Mouse (Mus musculus) kidney, postnatal 0 days (tissue): ENCODE measurements around the gene Il11ra1. TPM values are rescaled to one million over a fixed set of nuclear protein-coding genes. Genes with fewer than 3 reads are reported as not detected.
"Not testable (repeated sequence)": the region's sequence is repeated elsewhere in the genome, so short reads cannot be mapped to it uniquely, and the experiment has no call there.

Experiments used
- ATAC-seq: fragments of 200-750 bp; cut with Nextera tagmentation; replicated peaks from 2 replicates; pipeline ENCODE4 v1.8.0; 2017; ENCODE audit warnings: low read depth, moderate number of reproducible peaks, moderate TSS enrichment, moderate library complexity; ENCODE audit not compliant: low FRiP score
- DNase-seq: peaks from one replicate; pipeline ENCODE4 v3.0.0-alpha.2; 2016; ENCODE audit warnings: low spot score
- H3K27ac ChIP-seq: fragments of 300-500 bp; sonication (generic); 2 replicates; pipeline ENCODE4 v1.5.1; 2014; ENCODE audit warnings: mild to moderate bottlenecking
- H3K27me3 ChIP-seq: fragments of 300-500 bp; sonication (generic); 2 replicates; pipeline ENCODE4 v1.6.1; 2014; ENCODE audit warnings: low read length, mixed read lengths; ENCODE audit not compliant: insufficient read depth
- H3K36me3 ChIP-seq: fragments of 300-500 bp; sonication (generic); 2 replicates; pipeline ENCODE4 v1.6.1; 2014; ENCODE audit warnings: low read length, mixed read lengths; ENCODE audit not compliant: insufficient read depth
- H3K4me1 ChIP-seq: fragments of 300-500 bp; sonication (generic); replicated peaks from 2 replicates; pipeline ENCODE4 v1.6.1; 2014; ENCODE audit warnings: antibody characterized with exemption, low read length, mixed read lengths; ENCODE audit not compliant: insufficient read depth
- H3K4me2 ChIP-seq: fragments of 300-500 bp; sonication (generic); 2 replicates; pipeline ENCODE4 v1.6.1; 2014; ENCODE audit warnings: mild to moderate bottlenecking, low read length, moderate library complexity, mixed read lengths
- H3K4me3 ChIP-seq: fragments of 300-500 bp; sonication (generic); replicated peaks from 2 replicates; pipeline ENCODE4 v1.5.1; 2014; ENCODE audit warnings: low read depth, low read length
- H3K9ac ChIP-seq: fragments of 300-500 bp; sonication (generic); 2 replicates; pipeline ENCODE4 v1.6.1; 2014; ENCODE audit warnings: low read depth, low read length
- H3K9me3 ChIP-seq: fragments of 300-500 bp; sonication (generic); replicated peaks from 2 replicates; pipeline ENCODE4 v1.6.1; 2016; ENCODE audit warnings: low read length, inconsistent platforms, mixed read lengths
- CTCF ChIP-seq: IDR thresholded peaks from 2 replicates; pipeline ENCODE4 v1.5.1; 2016; ENCODE audit warnings: antibody characterized with exemption, low read depth, mild to moderate bottlenecking, moderate library complexity
- WGBS: fragments of 180-500 bp; shearing (Covaris S2); extraction: QIAGEN DNeasy Blood & Tissue Kit; methylation state at CpG from one replicate; pipeline ENCODE4 v1.1.7; 2014; 5-methylcytosine and 5-hydroxymethylcytosine counted together
- polyA plus RNA-seq: library from polyadenylated mRNA; unstranded; fragments of >200 nt; fragmentation: Nextera tagmentation; extraction: Ambion mirVana; gene quantifications from 2 replicates; pipeline ENCODE4 v1.2.1, GENCODE M21; 2015

Gene Il11ra1
- polyA plus RNA-seq, 1 experiment from 2014 or later = 159 TPM

- H3K36me3 ChIP-seq = no peaks in the 10 kb centered on the region
- H3K9me3 ChIP-seq = no peaks in the 10 kb centered on the region
- no peak overlapping the region for H3K27ac ChIP-seq
- peaks cover 19% of the 10 kb centered on the region for H3K4me1 ChIP-seq
- no peak for DNase-seq
- no peak overlapping the region for H3K9ac ChIP-seq
- no peak for TF ChIP-seq CTCF
- 25% methylated on average over 6 of the region's 6 CpGs for WGBS
- ATAC-seq = no peak
- no peak overlapping the region for H3K4me2 ChIP-seq
- H3K4me3 ChIP-seq = no peak overlapping the region
- no peaks in the 10 kb centered on the region; the same call in 1 of the 2 replicates for H3K27me3 ChIP-seq
Observed at GRCm38 (mm10) chr4:41682789-41683188, 17.0 kb upstream of the Il11ra1 start.

- H3K36me3 ChIP-seq, H3K27me3 ChIP-seq, H3K27ac ChIP-seq, H3K9ac ChIP-seq, H3K4me3 ChIP-seq, H3K9me3 ChIP-seq, DNase-seq: not testable (repeated sequence)
- H3K4me2 ChIP-seq = peak overlapping the region; percentile 38; the same call in 1 of the 2 replicates
- 0 out of 2 replicates have a peak, but pooled peaks have one; percentile 27 for ATAC-seq
- 0% methylated on average over 5 of the region's 27 CpGs for WGBS
- H3K4me1 ChIP-seq = peaks cover 19% of the 10 kb centered on the region
Observed at GRCm38 (mm10) chr4:41683303-41683702, 16.5 kb upstream of the Il11ra1 start.

DNA sequence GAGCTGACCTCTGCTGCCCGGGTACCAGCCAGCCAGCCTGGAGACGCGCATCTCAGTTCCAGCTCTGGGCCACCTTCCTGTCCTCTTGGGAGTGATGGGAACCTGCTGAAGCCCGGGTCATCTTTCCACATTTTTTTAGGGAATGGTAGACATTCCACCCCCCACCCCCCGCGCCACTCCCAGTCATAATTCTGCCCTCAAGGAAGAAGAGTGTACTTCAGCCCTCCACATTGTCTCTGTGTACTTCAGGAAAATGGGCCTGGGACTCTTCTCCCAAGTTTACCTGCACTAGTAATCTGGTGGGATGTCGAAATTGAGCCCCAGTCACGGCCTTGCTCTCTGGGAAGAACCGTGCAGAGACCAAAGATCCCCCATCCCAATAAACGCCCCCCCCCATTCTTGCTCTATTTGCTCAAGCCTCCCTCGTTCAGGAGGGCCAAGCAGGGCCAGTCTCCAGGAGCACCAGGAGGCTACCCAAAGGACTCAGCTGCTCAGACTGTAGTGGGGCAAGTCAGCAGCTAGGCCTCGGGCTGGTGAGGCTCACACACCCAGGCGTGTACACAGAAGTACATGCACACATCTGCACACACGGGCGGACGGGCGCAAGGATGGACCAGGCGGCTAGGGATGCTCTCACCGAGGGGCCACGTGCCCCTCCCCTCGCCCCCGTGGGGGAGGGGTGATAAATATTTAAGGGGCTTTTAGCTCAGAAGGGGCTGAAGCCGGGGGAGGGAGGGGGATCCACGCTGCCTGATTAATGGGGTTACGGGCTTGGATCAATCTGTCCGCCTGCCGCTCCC, 15.5 kb upstream of the Il11ra1 start:
- H3K4me3 ChIP-seq, DNase-seq, H3K9ac ChIP-seq, H3K27ac ChIP-seq, H3K4me2 ChIP-seq, H3K9me3 ChIP-seq, H3K27me3 ChIP-seq, ATAC-seq, H3K36me3 ChIP-seq: not testable (repeated sequence)
- WGBS = 3% methylated on average over 17 of the region's 27 CpGs
- peaks cover 11% of the 10 kb centered on the region for H3K4me1 ChIP-seq

GRCm38 (mm10) chr4:41684931-41685453, 14.8 kb upstream of the Il11ra1 start:
- H3K36me3 ChIP-seq, H3K9me3 ChIP-seq, DNase-seq, H3K4me3 ChIP-seq, H3K4me2 ChIP-seq, ATAC-seq, H3K9ac ChIP-seq, H3K27ac ChIP-seq, H3K27me3 ChIP-seq, H3K4me1 ChIP-seq: not testable (repeated sequence)
- 3% methylated on average over 14 of the region's 14 CpGs for WGBS

DNA sequence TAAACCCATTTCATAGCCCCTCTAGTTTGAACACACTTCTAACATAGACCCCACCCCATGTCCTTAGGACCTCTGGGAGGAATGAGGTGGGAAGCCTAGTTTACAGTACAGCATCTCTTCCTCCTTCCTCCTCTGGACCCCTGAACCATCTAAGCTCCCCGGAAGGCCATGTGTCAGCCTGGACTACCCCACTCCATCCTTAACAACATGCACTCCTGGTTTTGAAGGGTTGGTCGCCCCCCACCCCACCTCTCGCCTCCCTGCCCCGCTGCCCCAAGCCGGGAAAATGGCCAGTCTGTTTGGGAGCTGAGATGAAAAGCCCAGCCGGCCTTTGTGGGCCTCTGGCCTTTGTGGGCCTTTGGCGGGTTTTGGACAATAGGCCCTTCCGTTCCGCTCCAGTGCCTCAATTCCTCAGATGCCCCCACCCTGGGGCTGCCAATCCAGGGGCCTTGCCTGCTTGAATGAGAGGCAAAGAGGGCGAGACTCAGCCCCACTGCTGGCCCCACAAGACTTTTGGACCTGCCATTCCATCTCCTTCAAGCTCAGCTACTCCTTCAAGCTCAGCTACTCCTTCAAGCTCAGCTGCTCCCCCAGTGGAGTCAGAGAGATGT, 13.8 kb upstream of the Il11ra1 start:
- not testable (repeated sequence) for H3K4me3 ChIP-seq, H3K4me1 ChIP-seq, H3K27me3 ChIP-seq, H3K4me2 ChIP-seq, H3K9me3 ChIP-seq, DNase-seq, H3K36me3 ChIP-seq, H3K9ac ChIP-seq, ATAC-seq, H3K27ac ChIP-seq
- 23% methylated on average over 9 of the region's 10 CpGs for WGBS

DNA sequence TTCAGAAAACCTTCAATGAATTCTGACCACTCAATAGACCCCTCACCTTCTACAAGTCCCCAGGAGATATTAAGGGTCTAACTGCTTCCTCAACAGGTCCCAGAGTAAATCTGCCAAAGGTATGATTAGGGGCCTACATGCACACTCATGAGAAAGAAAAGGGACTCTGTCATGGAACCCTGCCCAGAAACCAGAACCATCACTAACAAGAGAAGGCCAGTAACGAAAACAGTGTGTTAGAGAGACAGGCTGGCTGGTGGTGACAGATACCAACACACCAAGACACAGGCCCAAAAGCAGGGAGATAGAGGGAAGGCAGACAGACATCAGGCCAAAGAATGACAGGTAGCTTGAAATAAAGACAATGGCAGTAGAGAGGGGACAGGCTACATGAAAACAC, 11.2 kb upstream of the Il11ra1 start:
- H3K4me1 ChIP-seq, H3K9ac ChIP-seq, H3K9me3 ChIP-seq, H3K27ac ChIP-seq, H3K27me3 ChIP-seq, ATAC-seq, DNase-seq, H3K4me2 ChIP-seq, H3K4me3 ChIP-seq, H3K36me3 ChIP-seq: not testable (repeated sequence)
- 77% methylated on average over 1 of the region's 1 CpGs for WGBS

DNA sequence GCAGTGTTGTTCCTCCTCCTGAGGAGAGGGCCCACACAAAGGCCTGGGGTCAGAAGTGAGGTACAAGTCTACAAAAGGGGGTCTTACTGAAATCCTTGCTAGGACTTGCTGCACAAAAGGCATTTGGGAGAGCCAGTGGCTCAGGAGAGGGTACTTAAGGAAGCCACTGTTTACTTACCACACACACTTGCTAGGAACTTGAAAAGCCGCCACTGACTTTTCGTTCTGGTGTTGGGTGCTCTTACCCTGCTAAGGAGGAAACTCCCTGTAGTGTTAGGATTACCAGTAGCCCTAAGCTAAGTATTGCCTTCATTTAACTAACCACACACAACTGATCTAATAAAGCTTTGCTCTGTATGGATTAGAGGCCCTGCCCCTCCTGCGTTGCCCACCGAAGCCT, 9.8 kb upstream of the Il11ra1 start:
- WGBS = no CpG with 5 or more reads among the region's 4 CpGs
- not testable (repeated sequence) for H3K27ac ChIP-seq, H3K4me3 ChIP-seq, DNase-seq, H3K9me3 ChIP-seq, ATAC-seq, H3K4me2 ChIP-seq, H3K4me1 ChIP-seq, H3K9ac ChIP-seq, H3K36me3 ChIP-seq, H3K27me3 ChIP-seq

- not testable (repeated sequence) for H3K4me2 ChIP-seq
Observed at GRCm38 (mm10) chr4:41693511-41693910, 6.3 kb upstream of the Il11ra1 start.

GRCm38 (mm10) chr4:41695800-41696199, 4.0 kb upstream of the Il11ra1 start:
- 3% methylated on average over 13 of the region's 38 CpGs for WGBS
- not testable (repeated sequence) for H3K27me3 ChIP-seq, H3K9me3 ChIP-seq, DNase-seq, H3K27ac ChIP-seq, ATAC-seq, H3K4me2 ChIP-seq, H3K4me1 ChIP-seq, H3K9ac ChIP-seq, H3K4me3 ChIP-seq, H3K36me3 ChIP-seq

More at GRCm38 (mm10) chr4:41693511-41693910, 6.3 kb upstream of the Il11ra1 start:
- not testable (repeated sequence) for H3K36me3 ChIP-seq, H3K4me3 ChIP-seq, DNase-seq, H3K27me3 ChIP-seq, H3K9ac ChIP-seq, H3K4me1 ChIP-seq, ATAC-seq, H3K9me3 ChIP-seq, H3K27ac ChIP-seq
- 19% methylated on average over 4 of the region's 4 CpGs for WGBS
